Mouse (Mus musculus): ENCODE results near the gene Micu2. TPM values are rescaled to one million over a fixed set of nuclear protein-coding genes. Genes with fewer than 3 reads are reported as not detected.
"Not testable (repeated sequence)": the region's sequence is repeated elsewhere in the genome, so short reads cannot be mapped to it uniquely, and the experiment has no call there.

The Micu2 gene
- polyA plus RNA-seq, 1 experiment from 2014 or later: 70.9 TPM

GRCm38 (mm10) chr14:57945834-57946233 is 53.2 kb downstream of the Micu2 start:
- Histone ChIP-seq H3K9me3 (no peaks in the 10 kb centered on the region), H3K4me3 (no peak overlapping the region), H3K4me2 (replicated peaks) (no peak overlapping the region), H3K4me1 (no peaks in the 10 kb centered on the region), H3K27ac (no peak overlapping the region), H3K36me3 (peaks cover 24% of the 10 kb centered on the region), H3K27me3 (replicated peaks) (no peaks in the 10 kb centered on the region), H3K9ac (no peak overlapping the region)
- WGBS: 78% methylated on average over 4 of the region's 4 CpGs
- no peak for ATAC-seq (ENCODE audit: low FRiP score, low read depth)

DNA sequence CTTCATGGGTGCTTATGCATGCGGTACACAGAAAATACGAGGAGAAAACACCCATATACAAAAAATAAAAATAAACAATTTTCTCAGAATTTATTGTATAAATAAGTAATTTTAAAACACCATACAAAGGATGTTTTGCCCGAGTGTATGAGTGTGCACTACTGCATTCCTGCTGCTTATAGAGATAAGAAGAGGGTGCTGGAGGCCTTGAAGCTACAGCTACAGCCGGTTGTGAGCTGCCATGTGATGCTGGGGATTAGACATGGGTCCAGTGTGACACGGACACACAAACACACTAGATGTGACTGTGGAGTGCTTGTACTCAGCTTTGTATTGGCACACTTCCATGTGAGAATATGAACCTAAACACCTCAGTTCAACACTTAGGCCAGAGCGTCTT is 61.8 kb downstream of the Micu2 start:
- no peaks in the 10 kb centered on the region for H3K4me1 ChIP-seq
- H3K9me3 ChIP-seq: no peaks in the 10 kb centered on the region
- H3K9ac ChIP-seq: no peak overlapping the region
- H3K27ac ChIP-seq: no peak overlapping the region
- no peak overlapping the region for H3K4me3 ChIP-seq
- no peak for ATAC-seq (ENCODE audit: low FRiP score, low read depth)
- no peaks in the 10 kb centered on the region for H3K27me3 ChIP-seq (replicated peaks)
- no peak overlapping the region for H3K4me2 ChIP-seq (replicated peaks)
- peaks cover 10% of the 10 kb centered on the region for H3K36me3 ChIP-seq
- WGBS: 92% methylated on average over 6 of the region's 6 CpGs

- no peak for ATAC-seq (ENCODE audit: low FRiP score, low read depth)
- no peaks in the 10 kb centered on the region for H3K27me3 ChIP-seq (replicated peaks)
- peaks cover 6% of the 10 kb centered on the region for H3K36me3 ChIP-seq
- no peak overlapping the region for H3K4me3 ChIP-seq
- H3K27ac ChIP-seq: no peak overlapping the region
- H3K4me2 ChIP-seq (replicated peaks): no peak overlapping the region
- H3K4me1 ChIP-seq: no peaks in the 10 kb centered on the region
- no peaks in the 10 kb centered on the region for H3K9me3 ChIP-seq
- 93% methylated on average over 13 of the region's 13 CpGs for WGBS
- no peak overlapping the region for H3K9ac ChIP-seq
These were observed 64.4 kb downstream of the Micu2 start for GRCm38 (mm10) chr14:57934666-57935065.

DNA sequence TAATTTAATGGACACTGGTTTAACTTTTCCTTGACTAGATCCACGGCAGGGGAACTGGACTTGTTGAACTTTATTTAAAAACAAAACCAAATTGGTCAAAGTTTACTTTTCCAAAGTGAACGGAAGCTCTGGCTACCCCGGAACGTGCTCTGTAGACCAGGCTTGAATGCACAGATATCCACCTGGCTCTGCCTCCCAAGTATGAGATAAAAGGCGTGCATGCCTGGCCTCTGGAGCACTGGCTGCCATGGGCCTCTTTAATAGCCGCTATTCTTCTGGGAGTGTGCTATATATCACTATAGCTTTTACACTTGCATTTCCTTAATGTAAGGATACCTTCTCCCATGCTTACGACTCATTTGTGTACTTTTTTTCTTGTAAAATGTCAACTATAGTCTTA is 65.5 kb downstream of the Micu2 start:
- H3K4me3 ChIP-seq: no peak overlapping the region
- 71% methylated on average over 7 of the region's 7 CpGs for WGBS

DNA sequence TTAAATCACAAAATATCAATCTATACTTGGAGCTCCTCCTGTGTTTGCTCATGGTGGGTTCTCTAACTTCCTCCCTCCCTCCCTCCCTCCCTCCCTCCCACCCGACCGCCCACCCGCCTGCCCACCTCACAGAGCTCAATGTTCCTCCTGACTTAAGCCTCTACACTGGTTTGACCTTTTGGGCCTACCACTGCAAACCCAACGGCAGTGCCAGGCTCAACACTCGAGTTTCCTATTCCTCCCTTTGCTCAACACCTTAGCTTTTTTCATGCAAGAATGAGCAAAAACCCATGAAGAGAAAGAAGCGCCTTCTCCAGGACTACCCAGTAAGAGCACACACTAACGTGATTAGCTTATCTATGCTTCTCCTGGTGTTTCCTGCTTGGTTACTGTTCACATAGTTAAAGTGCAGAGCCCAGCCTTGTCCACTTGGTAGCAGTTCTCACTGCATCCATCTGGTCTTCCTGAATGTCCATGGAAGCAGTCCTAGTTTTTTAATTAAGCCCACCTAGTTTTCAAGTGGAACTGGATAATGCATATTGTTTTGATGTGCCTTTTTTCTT is 66.1 kb downstream of the Micu2 start:
- 79% methylated on average over 7 of the region's 7 CpGs for WGBS
- no peak for ATAC-seq (ENCODE audit: low FRiP score, low read depth)

More for the DNA sequence above, 65.5 kb downstream of the Micu2 start:
- Histone ChIP-seq H3K36me3 (peaks cover 6% of the 10 kb centered on the region), H3K27ac (no peak overlapping the region), H3K27me3 (replicated peaks) (no peaks in the 10 kb centered on the region), H3K4me2 (replicated peaks) (no peak overlapping the region), H3K9ac (no peak overlapping the region), H3K9me3 (no peaks in the 10 kb centered on the region), H3K4me1 (no peaks in the 10 kb centered on the region)
- ATAC-seq (ENCODE audit: low FRiP score, low read depth): no peak

GRCm38 (mm10) chr14:57921428-57922131 is 77.5 kb downstream of the Micu2 start:
- no peak overlapping the region for H3K4me3 ChIP-seq
- no peak overlapping the region for H3K9ac ChIP-seq
- peaks cover 44% of the 10 kb centered on the region for H3K36me3 ChIP-seq
- peak; percentile 66; the same call in 1 of the 2 replicates for ATAC-seq (ENCODE audit: low FRiP score, low read depth)
- 44% methylated on average over 10 of the region's 10 CpGs for WGBS
- H3K27me3 ChIP-seq (replicated peaks): no peaks in the 10 kb centered on the region
- 0 out of 2 replicates have a peak, but pooled peaks cover 7% of the 10 kb centered on the region for H3K9me3 ChIP-seq
- H3K27ac ChIP-seq: peak overlapping the region; percentile 1; the same call in 1 of the 2 replicates
- no peak overlapping the region for H3K4me2 ChIP-seq (replicated peaks)
- peaks cover 6% of the 10 kb centered on the region; the same call in 1 of the 2 replicates for H3K4me1 ChIP-seq

More for the DNA sequence above, 66.1 kb downstream of the Micu2 start:
- Histone ChIP-seq H3K9me3 (no peaks in the 10 kb centered on the region), H3K9ac (no peak overlapping the region), H3K27ac (no peak overlapping the region), H3K4me1 (no peaks in the 10 kb centered on the region), H3K4me3 (no peak overlapping the region), H3K4me2 (replicated peaks) (no peak overlapping the region), H3K27me3 (replicated peaks) (no peaks in the 10 kb centered on the region), H3K36me3 (peaks cover 6% of the 10 kb centered on the region)

DNA sequence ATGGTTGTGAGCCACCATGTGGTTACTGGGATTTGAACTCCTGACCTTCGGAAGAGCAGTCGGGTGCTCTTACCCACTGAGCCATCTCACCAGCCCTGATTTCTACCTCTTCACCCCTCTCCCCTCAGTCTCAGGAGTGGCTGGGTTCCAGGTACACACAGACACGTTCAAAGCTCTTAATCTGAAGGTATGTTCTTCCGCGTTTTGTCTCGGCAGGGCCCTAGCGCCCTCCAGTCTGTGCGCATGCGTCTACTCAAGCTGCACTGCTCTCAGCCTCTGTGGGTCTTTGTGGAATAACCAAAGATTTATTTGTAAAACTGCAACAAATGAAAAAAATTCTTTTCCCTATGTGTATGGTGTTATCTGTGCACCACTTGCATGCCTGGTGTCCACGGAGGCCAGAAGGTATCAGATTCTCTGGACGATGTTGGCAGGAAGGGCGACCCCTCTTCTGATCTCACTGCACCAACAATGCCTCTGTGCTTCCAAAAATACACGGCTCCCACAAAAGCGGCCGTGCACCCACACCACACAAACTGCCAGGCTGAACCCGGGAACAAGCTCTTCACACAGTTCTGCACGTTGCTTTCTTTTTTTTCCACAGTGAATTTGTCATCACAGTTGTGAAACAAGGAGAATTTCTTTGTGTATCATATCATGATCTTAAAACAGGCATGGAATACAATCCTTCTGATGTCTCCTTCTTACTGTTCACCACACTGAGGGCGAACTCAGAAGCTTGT is 78.3 kb downstream of the Micu2 start:
- Histone ChIP-seq H3K27ac (no peak overlapping the region), H3K4me3 (no peak overlapping the region), H3K27me3 (replicated peaks) (no peaks in the 10 kb centered on the region), H3K4me2 (replicated peaks) (no peak overlapping the region), H3K9me3 (0 out of 2 replicates have a peak, but pooled peaks cover 7% of the 10 kb centered on the region), H3K36me3 (peaks cover 41% of the 10 kb centered on the region), H3K9ac (no peak overlapping the region), H3K4me1 (peaks cover 6% of the 10 kb centered on the region; the same call in 1 of the 2 replicates)
- no peak for ATAC-seq (ENCODE audit: low FRiP score, low read depth)
- WGBS: 87% methylated on average over 18 of the region's 18 CpGs

- no peaks in the 10 kb centered on the region for H3K27me3 ChIP-seq (replicated peaks)
- H3K9me3 ChIP-seq: 0 out of 2 replicates have a peak, but pooled peaks cover 7% of the 10 kb centered on the region
- 97% methylated on average over 17 of the region's 17 CpGs for WGBS
- no peak for ATAC-seq (ENCODE audit: low FRiP score, low read depth)
- H3K36me3 ChIP-seq: peaks cover 42% of the 10 kb centered on the region
- no peak overlapping the region for H3K4me2 ChIP-seq (replicated peaks)
- H3K27ac ChIP-seq: no peak overlapping the region
- peaks cover 6% of the 10 kb centered on the region; the same call in 1 of the 2 replicates for H3K4me1 ChIP-seq
- no peak overlapping the region for H3K9ac ChIP-seq
- no peak overlapping the region for H3K4me3 ChIP-seq
These were observed 79.8 kb downstream of the Micu2 start for GRCm38 (mm10) chr14:57919148-57919875.

DNA sequence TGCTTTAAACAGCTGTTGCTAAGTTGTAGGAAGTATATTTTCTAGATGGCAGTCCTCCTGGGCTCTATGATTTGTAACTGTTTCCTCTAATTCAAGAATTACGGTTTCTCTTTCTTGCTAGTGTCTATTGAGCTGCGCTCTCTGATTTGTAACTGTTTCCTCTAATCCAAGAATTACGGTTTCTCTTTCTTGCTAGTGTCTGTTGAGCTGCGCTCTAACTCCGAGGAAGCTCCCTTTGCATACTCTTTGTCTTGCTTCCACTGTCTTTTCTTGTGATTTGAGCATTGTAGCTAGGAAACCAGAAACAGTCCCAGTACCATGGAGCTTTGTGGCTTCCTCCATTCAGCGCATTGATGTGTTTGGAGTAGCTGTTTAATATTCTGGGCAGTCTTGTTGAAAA is 83.7 kb downstream of the Micu2 start:
- no peak overlapping the region for H3K27ac ChIP-seq
- H3K27me3 ChIP-seq (replicated peaks): no peaks in the 10 kb centered on the region
- H3K9me3 ChIP-seq: no peaks in the 10 kb centered on the region
- H3K9ac ChIP-seq: no peak overlapping the region
- 61% methylated on average over 6 of the region's 6 CpGs for WGBS
- H3K4me3 ChIP-seq: no peak overlapping the region
- no peaks in the 10 kb centered on the region for H3K4me1 ChIP-seq
- no peak overlapping the region for H3K4me2 ChIP-seq (replicated peaks)
- no peak for ATAC-seq (ENCODE audit: low FRiP score, low read depth)
- peaks cover 26% of the 10 kb centered on the region for H3K36me3 ChIP-seq

DNA sequence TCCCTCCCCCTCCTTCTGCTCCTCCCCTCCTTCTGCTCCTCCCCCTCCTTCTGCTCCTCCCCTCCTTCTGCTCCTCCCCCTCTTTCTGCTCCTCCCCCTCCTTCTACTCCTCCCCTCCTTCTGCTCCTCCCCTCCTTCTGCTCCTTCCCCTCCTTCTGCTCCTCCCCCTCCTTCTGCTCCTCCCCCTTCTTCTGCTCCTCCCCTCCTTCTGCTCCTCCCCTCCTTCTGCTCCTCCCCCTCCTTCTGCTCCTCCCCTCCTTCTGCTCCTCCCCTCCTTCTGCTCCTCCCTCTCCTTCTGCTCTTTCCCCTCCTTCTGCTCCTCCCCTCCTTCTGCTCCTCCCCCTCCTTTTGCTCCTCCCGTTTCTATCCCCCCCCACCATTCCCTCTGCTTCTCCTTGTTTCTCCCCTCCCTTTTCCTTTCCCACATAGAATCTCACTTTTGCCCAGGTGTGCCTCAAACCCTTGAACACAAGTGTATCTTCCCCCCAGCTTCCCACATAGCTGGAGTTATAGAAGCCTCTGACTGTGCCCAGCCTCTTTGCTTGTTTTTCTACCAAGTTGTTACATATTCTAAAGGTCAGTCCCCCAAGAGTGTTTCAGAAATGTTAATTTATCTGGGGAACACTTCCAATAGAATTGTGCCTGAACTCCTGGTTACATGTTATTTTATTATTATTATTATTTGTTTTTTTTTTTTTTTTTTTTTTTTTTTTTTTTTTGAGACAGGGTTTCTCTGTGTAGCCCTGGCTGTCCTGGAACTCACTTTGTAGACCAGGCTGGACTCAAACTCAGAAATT is 86.7 kb downstream of the Micu2 start:
- WGBS: 42% methylated on average over 1 of the region's 1 CpGs
- H3K4me2 ChIP-seq (replicated peaks); H3K27me3 ChIP-seq (replicated peaks); H3K9ac ChIP-seq; H3K9me3 ChIP-seq; H3K4me1 ChIP-seq; H3K4me3 ChIP-seq; ATAC-seq (ENCODE audit: low FRiP score, low read depth); H3K27ac ChIP-seq: not testable (repeated sequence)
- H3K36me3 ChIP-seq: peaks cover 16% of the 10 kb centered on the region

- H3K9ac ChIP-seq; H3K27ac ChIP-seq; H3K9me3 ChIP-seq; H3K36me3 ChIP-seq; H3K4me1 ChIP-seq; ATAC-seq (ENCODE audit: low FRiP score, low read depth); H3K27me3 ChIP-seq (replicated peaks); H3K4me3 ChIP-seq; H3K4me2 ChIP-seq (replicated peaks): not testable (repeated sequence)
These were observed 87.3 kb downstream of the Micu2 start for GRCm38 (mm10) chr14:57911787-57912186.

Measured in neural tube, embryonic 12.5 days (tissue).